Mouse (Mus musculus) hindbrain, embryonic 13.5 days (tissue): ENCODE measurements around the gene Ltk. TPM values are rescaled to one million over a fixed set of nuclear protein-coding genes. Genes with fewer than 3 reads are reported as not detected.

Source experiments
- ATAC-seq: fragments of 200-750 bp; cut with Nextera tagmentation; 2 replicates; pipeline ENCODE4 v1.8.0; 2017; ENCODE audit warnings: moderate TSS enrichment; ENCODE audit not compliant: low FRiP score
- H3K27ac ChIP-seq: fragments of 300-500 bp; sonication (generic); 2 replicates; pipeline ENCODE4 v1.5.1; 2015; ENCODE audit warnings: inconsistent platforms, mild to moderate bottlenecking, moderate library complexity
- H3K27me3 ChIP-seq: fragments of 300-500 bp; sonication (generic); 2 replicates; pipeline ENCODE4 v1.6.1; 2015; ENCODE audit warnings: mild to moderate bottlenecking, inconsistent platforms
- H3K36me3 ChIP-seq: fragments of 300-500 bp; sonication (generic); 2 replicates; pipeline ENCODE4 v1.6.1; 2015; ENCODE audit warnings: mild to moderate bottlenecking, inconsistent platforms
- H3K4me1 ChIP-seq: fragments of 300-500 bp; sonication (generic); replicated peaks from 2 replicates; pipeline ENCODE4 v1.6.1; 2015; ENCODE audit warnings: inconsistent platforms
- H3K4me2 ChIP-seq: fragments of 300-500 bp; sonication (generic); 2 replicates; pipeline ENCODE4 v1.6.1; 2015; ENCODE audit warnings: inconsistent platforms, mild to moderate bottlenecking, moderate library complexity
- H3K4me3 ChIP-seq: fragments of 300-500 bp; sonication (generic); 2 replicates; pipeline ENCODE4 v1.5.1; 2015; ENCODE audit warnings: mild to moderate bottlenecking, inconsistent platforms
- H3K9ac ChIP-seq: fragments of 300-500 bp; sonication (generic); 2 replicates; pipeline ENCODE4 v1.6.1; 2015; ENCODE audit warnings: mild to moderate bottlenecking, inconsistent platforms
- H3K9me3 ChIP-seq: fragments of 300-500 bp; sonication (generic); 2 replicates; pipeline ENCODE4 v1.6.1; 2016; ENCODE audit warnings: inconsistent platforms
- WGBS: fragments of 180-500 bp; shearing (Covaris S2); methylation state at CpG from one replicate; pipeline ENCODE4 v1.1.7; 2015; 5-methylcytosine and 5-hydroxymethylcytosine counted together
- polyA plus RNA-seq: library from polyadenylated mRNA; unstranded; fragments of >200 nt; fragmentation: Nextera tagmentation; extraction: Ambion mirVana; gene quantifications from 2 replicates; pipeline ENCODE4 v1.2.1, GENCODE M21; 2015

Ltk gene
- polyA plus RNA-seq, 1 experiment from 2014 or later: 0.91 TPM

DNA sequence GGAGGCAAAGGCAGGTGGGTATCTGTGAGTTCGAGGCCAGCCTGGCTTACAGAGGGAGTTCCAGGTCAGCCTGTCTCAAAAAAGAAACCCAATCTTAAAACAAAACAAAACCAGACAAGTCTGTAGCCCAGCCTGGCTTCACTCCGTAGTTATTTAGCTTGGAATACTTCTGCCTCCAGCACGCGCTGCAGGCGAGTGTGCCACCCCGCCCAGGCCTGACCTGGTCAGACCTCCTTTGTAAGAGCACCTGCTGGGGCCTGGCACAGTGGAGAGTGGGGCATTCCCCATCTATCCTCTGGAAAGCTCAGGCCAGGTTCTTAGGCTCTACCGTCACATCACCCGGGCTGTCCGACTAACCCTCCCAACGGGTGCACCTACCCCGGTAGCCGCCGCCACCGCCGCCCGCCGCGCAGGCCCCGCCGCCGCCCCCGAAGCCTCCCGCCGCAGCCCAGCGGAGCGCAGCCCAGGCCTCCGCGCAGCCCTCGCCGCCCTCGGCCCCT, 2.6 kb downstream of the Ltk start:
- 2% methylated on average over 31 of the region's 31 CpGs for WGBS
- Histone ChIP-seq H3K9ac (peak overlapping the region; percentile 76), H3K4me1 (peaks cover 18% of the 10 kb centered on the region), H3K4me2 (peak overlapping the region; percentile 100), H3K9me3 (no peaks in the 10 kb centered on the region), H3K27ac (no peak overlapping the region), H3K4me3 (peak overlapping the region; percentile 65), H3K27me3 (peaks cover 91% of the 10 kb centered on the region), H3K36me3 (no peaks in the 10 kb centered on the region; the same call in 1 of the 2 replicates)
- 0 out of 2 replicates have a peak, but pooled peaks have one; percentile 48 for ATAC-seq

GRCm38 (mm10) chr2:119749260-119749659, 11.0 kb downstream of the Ltk start:
- H3K36me3 ChIP-seq: no peaks in the 10 kb centered on the region
- H3K4me3 ChIP-seq: no peak overlapping the region
- H3K27me3 ChIP-seq: peaks cover 89% of the 10 kb centered on the region
- no peak overlapping the region for H3K4me2 ChIP-seq
- no peaks in the 10 kb centered on the region for H3K9me3 ChIP-seq
- ATAC-seq: no peak
- H3K9ac ChIP-seq: no peak overlapping the region
- peaks cover 9% of the 10 kb centered on the region for H3K4me1 ChIP-seq
- no peak overlapping the region for H3K27ac ChIP-seq
- WGBS: 73% methylated on average over 13 of the region's 13 CpGs

DNA sequence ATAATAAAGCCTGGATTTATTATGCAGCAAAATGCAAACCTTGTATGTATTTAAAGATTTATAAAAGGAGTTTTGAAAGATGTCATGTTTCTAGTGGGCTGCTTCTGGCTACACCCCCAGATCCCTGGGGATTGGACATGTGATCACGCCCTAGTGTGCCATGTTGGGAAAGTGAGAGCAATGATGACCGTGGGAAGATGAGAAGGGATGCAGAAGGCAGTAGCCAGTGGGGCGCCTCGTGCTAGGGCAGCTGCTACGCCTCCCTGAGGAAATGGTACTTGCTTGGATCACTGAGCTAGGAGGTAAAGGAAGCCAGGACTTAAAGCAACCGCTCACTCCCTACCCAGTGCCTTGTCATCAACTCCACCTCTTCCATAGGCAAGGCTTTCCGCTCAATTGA, 12.7 kb downstream of the Ltk start:
- no peak for ATAC-seq
- Histone ChIP-seq H3K9me3 (no peaks in the 10 kb centered on the region), H3K27me3 (peaks cover 90% of the 10 kb centered on the region), H3K4me1 (peaks cover 26% of the 10 kb centered on the region), H3K36me3 (no peaks in the 10 kb centered on the region), H3K27ac (no peak overlapping the region), H3K9ac (no peak overlapping the region), H3K4me2 (no peak overlapping the region), H3K4me3 (no peak overlapping the region)
- 73% methylated on average over 7 of the region's 7 CpGs for WGBS

- peaks cover 41% of the 10 kb centered on the region for H3K4me1 ChIP-seq
- no peak overlapping the region for H3K9ac ChIP-seq
- H3K9me3 ChIP-seq: no peaks in the 10 kb centered on the region
- no peak overlapping the region for H3K4me3 ChIP-seq
- H3K27me3 ChIP-seq: peaks cover 92% of the 10 kb centered on the region
- 19% methylated on average over 1 of the region's 1 CpGs for WGBS
- H3K27ac ChIP-seq: no peak overlapping the region
- no peak for ATAC-seq
- no peaks in the 10 kb centered on the region for H3K36me3 ChIP-seq
- H3K4me2 ChIP-seq: no peak overlapping the region
Observed at GRCm38 (mm10) chr2:119745281-119745680, 14.9 kb downstream of the Ltk start.

GRCm38 (mm10) chr2:119744163-119745111, 15.8 kb downstream of the Ltk start:
- H3K36me3 ChIP-seq: no peaks in the 10 kb centered on the region
- WGBS: 3% methylated on average over 46 of the region's 46 CpGs
- ATAC-seq: peak; percentile 27; the same call in 1 of the 2 replicates

DNA sequence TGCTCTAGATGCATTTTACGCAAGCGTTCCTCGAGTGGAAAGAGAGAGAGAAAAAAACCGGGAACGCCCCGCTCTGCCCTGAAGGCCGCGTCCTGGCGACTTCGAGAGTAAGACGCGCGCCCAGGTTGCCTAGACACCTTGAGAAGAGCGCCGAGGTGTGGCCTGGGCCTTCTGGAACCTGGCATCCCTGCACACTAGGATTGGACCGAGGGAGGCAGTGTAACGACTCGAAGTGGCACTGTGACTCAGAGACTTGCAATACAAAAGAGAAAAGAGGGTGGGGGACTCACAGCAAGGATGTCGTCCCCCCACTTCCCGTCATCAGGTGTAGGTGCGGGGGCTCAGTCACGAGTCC, 16.4 kb downstream of the Ltk start:
- H3K27me3 ChIP-seq: peaks cover 87% of the 10 kb centered on the region
- H3K36me3 ChIP-seq: no peaks in the 10 kb centered on the region
- H3K27ac ChIP-seq: no peak overlapping the region
- peaks cover 41% of the 10 kb centered on the region for H3K4me1 ChIP-seq
- WGBS: 5% methylated on average over 22 of the region's 22 CpGs
- no peak overlapping the region for H3K9ac ChIP-seq
- ATAC-seq: no peak
- peak overlapping the region; percentile 42 for H3K4me2 ChIP-seq
- H3K9me3 ChIP-seq: no peaks in the 10 kb centered on the region
- H3K4me3 ChIP-seq: peak overlapping the region; percentile 55; the same call in 1 of the 2 replicates

More at GRCm38 (mm10) chr2:119744163-119745111, 15.8 kb downstream of the Ltk start:
- H3K27ac ChIP-seq: no peak overlapping the region
- H3K4me3 ChIP-seq: peak overlapping the region; percentile 21
- H3K9me3 ChIP-seq: no peaks in the 10 kb centered on the region
- peaks cover 91% of the 10 kb centered on the region for H3K27me3 ChIP-seq
- H3K4me2 ChIP-seq: peak overlapping the region; percentile 42
- H3K9ac ChIP-seq: peak overlapping the region; percentile 29
- H3K4me1 ChIP-seq: peaks cover 41% of the 10 kb centered on the region

- Histone ChIP-seq H3K9me3 (no peaks in the 10 kb centered on the region), H3K27ac (no peak overlapping the region), H3K9ac (peak overlapping the region; percentile 58), H3K4me1 (peaks cover 41% of the 10 kb centered on the region), H3K27me3 (peaks cover 86% of the 10 kb centered on the region), H3K4me2 (peak overlapping the region; percentile 96), H3K4me3 (peak overlapping the region; percentile 55), H3K36me3 (no peaks in the 10 kb centered on the region)
- ATAC-seq: no peak
- 8% methylated on average over 26 of the region's 31 CpGs for WGBS
Observed at GRCm38 (mm10) chr2:119743176-119743807, 16.9 kb downstream of the Ltk start.

- Histone ChIP-seq H3K27ac (no peak overlapping the region), H3K9ac (peak overlapping the region; percentile 58), H3K9me3 (no peaks in the 10 kb centered on the region), H3K4me1 (peaks cover 41% of the 10 kb centered on the region), H3K4me2 (peak overlapping the region; percentile 96), H3K27me3 (peaks cover 81% of the 10 kb centered on the region), H3K36me3 (no peaks in the 10 kb centered on the region), H3K4me3 (peak overlapping the region; percentile 55)
- under 1% methylated on average over 64 of the region's 70 CpGs for WGBS
- ATAC-seq: peak; percentile 48
Observed at GRCm38 (mm10) chr2:119742461-119743175, 17.6 kb downstream of the Ltk start.

- Histone ChIP-seq H3K36me3 (no peaks in the 10 kb centered on the region), H3K27me3 (peaks cover 81% of the 10 kb centered on the region), H3K4me2 (peak within 1 kb of the TSS; percentile 96), H3K9me3 (no peaks in the 10 kb centered on the region), H3K4me3 (peak within 1 kb of the TSS; percentile 55), H3K9ac (peak within 1 kb of the TSS; percentile 58), H3K4me1 (peaks cover 41% of the 10 kb centered on the region), H3K27ac (no peak within 1 kb of the TSS)
- ATAC-seq: peak; percentile 61
- under 1% methylated on average over 52 of the region's 53 CpGs for WGBS
Observed at GRCm38 (mm10) chr2:119741581-119742411, 18.4 kb downstream of the Ltk start, which contains the start of gene Itpka. Itpka (plus strand) TSS chr2:119742337.

DNA sequence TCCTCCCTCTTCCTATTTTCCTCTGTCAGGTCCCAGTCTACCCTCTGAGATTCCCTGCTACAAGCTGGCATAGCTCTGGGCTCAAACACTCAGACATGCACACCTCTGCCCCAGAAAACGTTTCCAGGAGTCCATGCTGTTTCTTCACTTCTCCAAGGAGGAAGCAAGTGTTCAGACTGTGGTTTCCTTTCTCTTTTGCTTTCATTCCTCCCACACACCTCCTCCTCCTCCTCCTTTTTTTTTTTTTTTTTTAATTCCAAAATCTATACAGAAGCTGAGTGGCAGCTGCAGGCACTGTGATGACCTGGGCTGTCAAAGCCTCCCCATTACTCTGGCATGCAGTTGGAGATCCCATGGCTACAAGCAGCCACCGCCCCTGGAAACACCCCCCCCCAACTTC, 19.7 kb downstream of the Ltk start:
- H3K36me3 ChIP-seq: peaks cover 4% of the 10 kb centered on the region
- no peaks in the 10 kb centered on the region for H3K9me3 ChIP-seq
- no peak overlapping the region for H3K27ac ChIP-seq
- ATAC-seq: no peak
- no peak overlapping the region for H3K4me3 ChIP-seq
- H3K4me2 ChIP-seq: no peak overlapping the region
- no peak overlapping the region for H3K9ac ChIP-seq
- peaks cover 76% of the 10 kb centered on the region for H3K27me3 ChIP-seq
- WGBS: 19% methylated on average over 2 of the region's 2 CpGs
- peaks cover 41% of the 10 kb centered on the region for H3K4me1 ChIP-seq

GRCm38 (mm10) chr2:119737124-119737523, 23.1 kb downstream of the Ltk start:
- no peak overlapping the region for H3K4me3 ChIP-seq
- H3K4me2 ChIP-seq: no peak overlapping the region
- H3K27me3 ChIP-seq: peaks cover 44% of the 10 kb centered on the region
- H3K9ac ChIP-seq: no peak overlapping the region
- no peak for ATAC-seq
- 29% methylated on average over 12 of the region's 12 CpGs for WGBS
- no peaks in the 10 kb centered on the region for H3K9me3 ChIP-seq
- H3K27ac ChIP-seq: no peak overlapping the region
- H3K36me3 ChIP-seq: peaks cover 35% of the 10 kb centered on the region
- H3K4me1 ChIP-seq: peaks cover 11% of the 10 kb centered on the region
